Comparison of ENCODE assay signal across 8 mouse cellular contexts in the genomic region with DNA sequence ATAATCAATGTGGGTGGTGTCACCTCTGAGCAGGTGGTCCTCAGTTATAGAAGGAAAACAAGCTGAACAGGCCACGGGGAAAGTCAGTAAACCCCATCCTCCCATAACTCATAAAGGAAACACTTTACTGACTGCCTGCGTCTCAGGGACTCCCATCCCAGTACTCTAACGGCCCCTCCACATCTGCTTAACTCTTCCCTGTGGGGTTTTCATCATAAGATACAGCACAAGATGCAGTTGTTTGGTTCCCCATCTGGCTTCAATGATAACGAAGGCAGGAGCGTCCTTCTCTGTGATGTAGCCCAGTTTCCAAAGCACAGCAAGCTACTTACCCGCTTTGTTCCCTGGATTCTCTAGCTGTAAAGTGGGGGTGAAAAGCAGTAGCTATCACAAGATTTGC. TPM values are rescaled to one million over a fixed set of nuclear protein-coding genes. Genes with fewer than 3 reads are reported as not detected.
DNase-seq lines count a peak whose midpoint lies in the region; ATAC-seq lines count a peak whose summit lies in the region.
"Had no signal": no experiment of that assay in that cellular context is flagged by ENCODE, and none has a peak within 500 bp of the region (broad histone marks: within the 10 kb centered on the region; RNA-seq: fewer than 3 reads in every experiment).

No protein-coding gene starts in this region.

- peaks cover 17% of the 10 kb centered on the region; the same call in 1 of the 2 replicates for H3K36me3 ChIP-seq in hindbrain, embryonic 14.5 days (replicated peaks; ENCODE audit: control insufficient read depth, insufficient read depth)
- H3K36me3 ChIP-seq in midbrain, embryonic 11.5 days (ENCODE audit: control insufficient read depth, insufficient read depth, low read length) = no peaks in the 10 kb centered on the region; the same call in 1 of the 2 replicates

- peak overlapping the region; percentile 95 for H3K27ac ChIP-seq in hindbrain, embryonic 14.5 days
- H3K27ac ChIP-seq in midbrain, embryonic 11.5 days (ENCODE audit: low read depth, low read length) = no peak overlapping the region

- H3K9ac ChIP-seq in hindbrain, embryonic 14.5 days = peak overlapping the region; percentile 84
- peak overlapping the region; percentile 72 for H3K9ac ChIP-seq in midbrain, embryonic 11.5 days (ENCODE audit: low read length)

- DNase-seq in MEL-GATA-1-ER (ENCODE audit: extremely low read depth, low read depth) = peak; percentile 66
- peak; percentile 48 for DNase-seq in c-Kit-negative CD71-positive TER-119-positive erythroid progenitor cells, embryonic 14.5 days (ENCODE audit: low read depth, low spot score)
- no peak for DNase-seq in hindbrain, embryonic 14.5 days (ENCODE audit: low spot score)
- DNase-seq in midbrain, embryonic 11.5 days (ENCODE audit: low spot score, missing footprints) = no peak
- DNase-seq in gastrocnemius, postnatal 10 days = no peak
- no peak for DNase-seq in urinary bladder, adult 2 months (ENCODE audit: low spot score)
- DNase-seq in kidney, adult 9 months = no peak
- DNase-seq: adrenal gland, adult 2 months had no signal

- H3K4me3 ChIP-seq in hindbrain, embryonic 14.5 days (replicated peaks; ENCODE audit: low read length) = peak overlapping the region; percentile 43
- peak overlapping the region; percentile 31 for H3K4me3 ChIP-seq in midbrain, embryonic 11.5 days (ENCODE audit: low read depth, low read length)

- H3K27me3 ChIP-seq in hindbrain, embryonic 14.5 days (ENCODE audit: control insufficient read depth, insufficient read depth, low read length) = no peaks in the 10 kb centered on the region
- no peaks in the 10 kb centered on the region for H3K27me3 ChIP-seq in midbrain, embryonic 11.5 days (ENCODE audit: control insufficient read depth, insufficient read depth, low read length)

- peaks cover 34% of the 10 kb centered on the region for H3K4me1 ChIP-seq in hindbrain, embryonic 14.5 days (replicated peaks; ENCODE audit: control insufficient read depth, insufficient read depth, low read length)
- H3K4me1 ChIP-seq in midbrain, embryonic 11.5 days (ENCODE audit: control insufficient read depth, insufficient read depth, low read length) = peaks cover 5% of the 10 kb centered on the region

- ATAC-seq in hindbrain, embryonic 14.5 days (ENCODE audit: low FRiP score) = 0 out of 2 replicates have a peak, but pooled peaks have one; percentile 9
- no peak for ATAC-seq in midbrain, embryonic 11.5 days (ENCODE audit: low FRiP score)

- H3K4me2 ChIP-seq in hindbrain, embryonic 14.5 days (replicated peaks) = peak overlapping the region; percentile 69
- H3K4me2 ChIP-seq in midbrain, embryonic 11.5 days = peak overlapping the region; percentile 41

- no peaks in the 10 kb centered on the region for H3K9me3 ChIP-seq in hindbrain, embryonic 14.5 days (ENCODE audit: control insufficient read depth, low read length)
- no peaks in the 10 kb centered on the region for H3K9me3 ChIP-seq in midbrain, embryonic 11.5 days (ENCODE audit: control insufficient read depth, low read length)

- WGBS in hindbrain, embryonic 14.5 days = 34% methylated on average over 6 of the region's 6 CpGs
- WGBS in midbrain, embryonic 11.5 days = 73% methylated on average over 6 of the region's 6 CpGs

RNA-seq across cellular contexts. Expression of gene Rnasel, which starts 0.8 kb away (rescaled TPM):
- 37.2 and 40.9 TPM in 2 replicates for polyA plus RNA-seq in hindbrain, embryonic 14.5 days (2014; fragmentation: Nextera tagmentation; extraction: Ambion mirVana)
- 27.5 and 28.3 TPM in 2 replicates for polyA plus RNA-seq in midbrain, embryonic 11.5 days (2014; fragmentation: Nextera tagmentation; extraction: Ambion mirVana)
- total RNA-seq in gastrocnemius, postnatal 10 days (2021) = 1 to 10 TPM; 5.9 to 9.7 TPM
- 15.7 and 20.8 TPM in 2 replicates for polyA plus RNA-seq in urinary bladder, adult 2 months (2012; rRNA removed)

RNA-seq across cellular contexts. Expression of gene Rgs16, which starts 9.9 kb away (rescaled TPM):
- 6.5 and 6.8 TPM in 2 replicates for polyA plus RNA-seq in hindbrain, embryonic 14.5 days (2014; fragmentation: Nextera tagmentation; extraction: Ambion mirVana)
- polyA plus RNA-seq in midbrain, embryonic 11.5 days (2014; fragmentation: Nextera tagmentation; extraction: Ambion mirVana) = 20.3 and 21.6 TPM in 2 replicates
- total RNA-seq in gastrocnemius, postnatal 10 days (2021) = 10 to 100 TPM in 1 of 2 experiments, 1 to 10 TPM in 1; 7.7 to 10.8 TPM
- polyA plus RNA-seq in urinary bladder, adult 2 months (2012; rRNA removed) = 2.4 and 2.5 TPM in 2 replicates

Comparison
In these comparisons a context has a peak if more than half of its experiments do, and no peak if none do; other contexts are left out.
1. DNase-seq: peak in MEL-GATA-1-ER (single experiment) and c-Kit-negative CD71-positive TER-119-positive erythroid progenitor cells, embryonic 14.5 days (single experiment); none in hindbrain, embryonic 14.5 days (single experiment), midbrain, embryonic 11.5 days (single experiment), gastrocnemius, postnatal 10 days (single experiment), urinary bladder, adult 2 months (single experiment) and kidney, adult 9 months (single experiment).